Mouse (Mus musculus) stomach, embryonic 14.5 days (tissue): ENCODE data around the gene Comt. TPM values are rescaled to one million over a fixed set of nuclear protein-coding genes. Genes with fewer than 3 reads are reported as not detected.

ENCODE experiments used
- ATAC-seq: fragments of 200-750 bp; cut with Nextera tagmentation; 2 replicates; pipeline ENCODE4 v1.8.0; 2017; ENCODE audit warnings: low read depth, moderate TSS enrichment; ENCODE audit not compliant: insufficient number of reproducible peaks, insufficient read depth, low FRiP score
- H3K27ac ChIP-seq: fragments of 300-500 bp; sonication (generic); 2 replicates; pipeline ENCODE4 v1.5.1; 2014; ENCODE audit warnings: mild to moderate bottlenecking, low read length, moderate library complexity, mixed read lengths
- H3K27me3 ChIP-seq: fragments of 300-500 bp; sonication (generic); 2 replicates; pipeline ENCODE4 v1.6.1; 2014; ENCODE audit warnings: low read length, control low read depth, mixed read lengths; ENCODE audit not compliant: control insufficient read depth, insufficient read depth
- H3K36me3 ChIP-seq: fragments of 300-500 bp; sonication (generic); 2 replicates; pipeline ENCODE4 v1.6.1; 2014; ENCODE audit warnings: mild to moderate bottlenecking, control low read depth, low read length, moderate library complexity, mixed read lengths; ENCODE audit not compliant: control insufficient read depth, insufficient read depth
- H3K4me1 ChIP-seq: fragments of 300-500 bp; sonication (generic); 2 replicates; pipeline ENCODE4 v1.6.1; 2014; ENCODE audit warnings: low read length, control low read depth, mixed read lengths; ENCODE audit not compliant: control insufficient read depth, insufficient read depth
- H3K4me2 ChIP-seq: fragments of 300-500 bp; sonication (generic); replicated peaks from 2 replicates; pipeline ENCODE4 v1.6.1; 2014; ENCODE audit warnings: low read depth, low read length, control low read depth
- H3K4me3 ChIP-seq: fragments of 300-500 bp; sonication (generic); 2 replicates; pipeline ENCODE4 v1.5.1; 2014; ENCODE audit warnings: low read depth, low read length, control low read depth
- H3K9ac ChIP-seq: fragments of 300-500 bp; sonication (generic); replicated peaks from 2 replicates; pipeline ENCODE4 v1.6.1; 2014; ENCODE audit warnings: low read depth, mild to moderate bottlenecking, control low read depth, low read length, moderate library complexity, mixed read lengths
- H3K9me3 ChIP-seq: fragments of 300-500 bp; sonication (generic); 2 replicates; pipeline ENCODE4 v1.6.1; 2016; ENCODE audit warnings: low read depth, low read length, control low read depth; ENCODE audit not compliant: control insufficient read depth
- WGBS: fragments of 180-500 bp; shearing (Covaris S2); extraction: QIAGEN DNeasy Blood & Tissue Kit; methylation state at CpG from one replicate; pipeline ENCODE4 v1.1.7; 2014; 5-methylcytosine and 5-hydroxymethylcytosine counted together
- microRNA-seq: library from miRNA; unstranded; fragments of <30 nt; microRNA quantifications from one replicate; pipeline ENCODE4, GENCODE M21; 2016
- polyA plus RNA-seq: library from polyadenylated mRNA; unstranded; fragments of >200 nt; fragmentation: Nextera tagmentation; extraction: Ambion mirVana; gene quantifications from 2 replicates; pipeline ENCODE4 v1.2.1, GENCODE M21; 2014

The Comt gene
- polyA plus RNA-seq, 1 experiment from 2014 or later = 99.0 TPM

GRCm38 (mm10) chr16:18370197-18370596, 56.5 kb downstream of the Comt start:
- Histone ChIP-seq H3K9me3 (no peaks in the 10 kb centered on the region), H3K27me3 (no peaks in the 10 kb centered on the region), H3K27ac (no peak overlapping the region), H3K36me3 (no peaks in the 10 kb centered on the region), H3K4me3 (no peak overlapping the region), H3K4me2 (no peak overlapping the region), H3K4me1 (no peaks in the 10 kb centered on the region), H3K9ac (no peak overlapping the region)
- WGBS = 81% methylated on average over 3 of the region's 3 CpGs
- ATAC-seq = no peak

GRCm38 (mm10) chr16:18366849-18367248, 59.8 kb downstream of the Comt start:
- Histone ChIP-seq H3K27ac (no peak overlapping the region), H3K27me3 (no peaks in the 10 kb centered on the region), H3K9ac (no peak overlapping the region), H3K4me2 (no peak overlapping the region), H3K4me1 (no peaks in the 10 kb centered on the region), H3K4me3 (no peak overlapping the region), H3K9me3 (no peaks in the 10 kb centered on the region), H3K36me3 (no peaks in the 10 kb centered on the region)
- 79% methylated on average over 4 of the region's 4 CpGs for WGBS
- ATAC-seq = no peak

- Histone ChIP-seq H3K9ac (no peak overlapping the region), H3K27me3 (no peaks in the 10 kb centered on the region), H3K27ac (no peak overlapping the region), H3K4me3 (no peak overlapping the region), H3K4me1 (no peaks in the 10 kb centered on the region), H3K9me3 (no peaks in the 10 kb centered on the region), H3K4me2 (no peak overlapping the region), H3K36me3 (no peaks in the 10 kb centered on the region)
- WGBS = 75% methylated on average over 8 of the region's 8 CpGs
- ATAC-seq = no peak
Observed at GRCm38 (mm10) chr16:18362948-18363347, 63.7 kb downstream of the Comt start.

- peak; percentile 65; the same call in 1 of the 2 replicates for ATAC-seq
- H3K4me3 ChIP-seq = no peak overlapping the region
- H3K4me1 ChIP-seq = no peaks in the 10 kb centered on the region
- H3K27ac ChIP-seq = no peak overlapping the region
- H3K4me2 ChIP-seq = no peak overlapping the region
- WGBS = 68% methylated on average over 6 of the region's 6 CpGs
- H3K27me3 ChIP-seq = no peaks in the 10 kb centered on the region
- H3K9me3 ChIP-seq = no peaks in the 10 kb centered on the region
- no peak overlapping the region for H3K9ac ChIP-seq
- H3K36me3 ChIP-seq = no peaks in the 10 kb centered on the region
Observed at GRCm38 (mm10) chr16:18360151-18360805, 66.4 kb downstream of the Comt start.

GRCm38 (mm10) chr16:18357977-18358376, 68.7 kb downstream of the Comt start:
- no peaks in the 10 kb centered on the region for H3K27me3 ChIP-seq
- H3K4me2 ChIP-seq = no peak overlapping the region
- ATAC-seq = no peak

GRCm38 (mm10) chr16:18356961-18357360, 69.7 kb downstream of the Comt start:
- H3K9me3 ChIP-seq = no peaks in the 10 kb centered on the region
- WGBS = 79% methylated on average over 1 of the region's 1 CpGs
- H3K4me1 ChIP-seq = no peaks in the 10 kb centered on the region
- no peak overlapping the region for H3K4me2 ChIP-seq
- H3K9ac ChIP-seq = no peak overlapping the region
- no peak overlapping the region for H3K4me3 ChIP-seq
- H3K27ac ChIP-seq = no peak overlapping the region
- H3K27me3 ChIP-seq = no peaks in the 10 kb centered on the region
- H3K36me3 ChIP-seq = no peaks in the 10 kb centered on the region
- ATAC-seq = no peak

More at GRCm38 (mm10) chr16:18357977-18358376, 68.7 kb downstream of the Comt start:
- Histone ChIP-seq H3K27ac (no peak overlapping the region), H3K9ac (no peak overlapping the region), H3K4me3 (no peak overlapping the region), H3K4me1 (no peaks in the 10 kb centered on the region), H3K9me3 (no peaks in the 10 kb centered on the region), H3K36me3 (no peaks in the 10 kb centered on the region)
- 83% methylated on average over 6 of the region's 6 CpGs for WGBS

Small RNAs within 50 kb of the gene (microRNA-seq; reads per million reads assigned to microRNA genes)
- gene Gm26219 = not detected

Other genes with a start within 250 kb of the Comt start
- not detected in 2 replicates for gene Ccdc188, start 209.0 kb downstream of the Comt start, polyA plus RNA-seq
- 9.8 and 11.1 TPM in 2 replicates for gene Zdhhc8, start 191.7 kb downstream of the Comt start, polyA plus RNA-seq
- gene Trmt2a, start 178.2 kb downstream of the Comt start, polyA plus RNA-seq = 79.1 and 80.2 TPM in 2 replicates
- gene Ranbp1, start 178.1 kb downstream of the Comt start, polyA plus RNA-seq = 613 and 635 TPM in 2 replicates
- gene Gm49776, start 168.5 kb downstream of the Comt start, polyA plus RNA-seq = not detected in 2 replicates
- 42.3 and 43.3 TPM in 2 replicates for gene Dgcr8, start 137.6 kb downstream of the Comt start, polyA plus RNA-seq
- gene Tango2, start 78.7 kb downstream of the Comt start, polyA plus RNA-seq = 27.2 and 27.4 TPM in 2 replicates
- 26.9 and 27.9 TPM in 2 replicates for gene Arvcf, start 78.7 kb downstream of the Comt start, polyA plus RNA-seq
- 18.5 and 18.8 TPM in 2 replicates for gene Txnrd2, start 468 bp downstream of the Comt start, polyA plus RNA-seq
- gene Gnb1l, start 71.9 kb upstream of the Comt start, polyA plus RNA-seq = 12.3 and 15.5 TPM in 2 replicates
- 3.1 and 3.5 TPM in 2 replicates for gene Rtl10, start 72.0 kb upstream of the Comt start, polyA plus RNA-seq
- gene Tbx1, start 163.8 kb upstream of the Comt start, polyA plus RNA-seq = 0.53 and 1.1 TPM in 2 replicates
- 1.1 and 1.5 TPM in 2 replicates for gene Gp1bb, start 195.6 kb upstream of the Comt start, polyA plus RNA-seq
- gene Gm49601, start 199.6 kb upstream of the Comt start, polyA plus RNA-seq = 0.67 and 1.3 TPM in 2 replicates
- gene Sept5, start 203.1 kb upstream of the Comt start, polyA plus RNA-seq = 17.1 and 18.9 TPM in 2 replicates